ENCODE assay signal across 24 mouse cellular contexts in genomic region chr12:73631148-73631547, GRCm38 (mm10). TPM values are rescaled to one million over a fixed set of nuclear protein-coding genes. Genes with fewer than 3 reads are reported as not detected.
DNase-seq lines count a peak whose midpoint lies in the region; ATAC-seq lines count a peak whose summit lies in the region.
"Had no signal": no experiment of that assay in that cellular context is flagged by ENCODE, and none has a peak within 500 bp of the region (broad histone marks: within the 10 kb centered on the region; RNA-seq: fewer than 3 reads in every experiment).

No protein-coding gene starts in this region.

- no peak overlapping the region for H3K4me2 ChIP-seq in embryonic facial prominence, embryonic 11.5 days (ENCODE audit: low read depth, low read length)
- H3K4me2 ChIP-seq: heart, embryonic 12.5 days; hindbrain, embryonic 14.5 days; liver, embryonic 12.5 days; midbrain, embryonic 12.5 days; neural tube, embryonic 15.5 days; stomach, embryonic 15.5 days had no signal

- H3K9ac ChIP-seq in embryonic facial prominence, embryonic 11.5 days (replicated peaks; ENCODE audit: low read length): no peak overlapping the region
- H3K9ac ChIP-seq: heart, embryonic 12.5 days; hindbrain, embryonic 14.5 days; liver, embryonic 12.5 days; liver, postnatal 0 days; midbrain, embryonic 12.5 days; neural tube, embryonic 15.5 days; stomach, embryonic 15.5 days had no signal

- no peak overlapping the region for H3K4me3 ChIP-seq in embryonic facial prominence, embryonic 11.5 days (ENCODE audit: low read depth, low read length)
- H3K4me3 ChIP-seq in embryonic facial prominence, embryonic 10.5 days: no peak overlapping the region
- H3K4me3 ChIP-seq: heart, adult 2 months; heart, embryonic 12.5 days; liver, embryonic 12.5 days; megakaryocyte, embryonic 14.5 days; midbrain, embryonic 12.5 days; myocyte; neural tube, embryonic 15.5 days; stomach, embryonic 15.5 days had no signal

- no peaks in the 10 kb centered on the region for H3K9me3 ChIP-seq in embryonic facial prominence, embryonic 11.5 days (replicated peaks; ENCODE audit: control insufficient read depth, low read length)
- no peaks in the 10 kb centered on the region for H3K9me3 ChIP-seq in embryonic facial prominence, embryonic 10.5 days
- H3K9me3 ChIP-seq: heart, embryonic 12.5 days; liver, embryonic 12.5 days; megakaryocyte, embryonic 14.5 days; midbrain, embryonic 12.5 days; neural tube, embryonic 15.5 days; stomach, embryonic 15.5 days had no signal

- H3K36me3 ChIP-seq in embryonic facial prominence, embryonic 11.5 days (replicated peaks; ENCODE audit: control insufficient read depth, insufficient read depth, low read depth, low read length): no peaks in the 10 kb centered on the region
- no peaks in the 10 kb centered on the region for H3K36me3 ChIP-seq in embryonic facial prominence, embryonic 10.5 days (replicated peaks)
- H3K36me3 ChIP-seq: heart, embryonic 12.5 days; liver, embryonic 12.5 days; midbrain, embryonic 12.5 days; neural tube, embryonic 15.5 days; stomach, embryonic 15.5 days had no signal

- ATAC-seq in embryonic facial prominence, embryonic 11.5 days (replicated peaks; ENCODE audit: insufficient number of reproducible peaks, low FRiP score, low TSS enrichment, low read depth): no peak
- ATAC-seq: forebrain, embryonic 14.5 days; liver, embryonic 12.5 days; liver, postnatal 0 days had no signal

- H3K27ac ChIP-seq in embryonic facial prominence, embryonic 11.5 days (replicated peaks; ENCODE audit: low read depth, low read length): no peak overlapping the region
- H3K27ac ChIP-seq in embryonic facial prominence, embryonic 10.5 days (replicated peaks): no peak overlapping the region
- H3K27ac ChIP-seq: heart, adult 2 months; hindbrain, embryonic 14.5 days; liver, embryonic 12.5 days; midbrain, embryonic 12.5 days; neural tube, embryonic 15.5 days; stomach, embryonic 15.5 days had no signal

- peak; percentile 8 for DNase-seq in embryonic facial prominence, embryonic 11.5 days (ENCODE audit: low spot score)
- no peak for DNase-seq in embryonic facial prominence, embryonic 10.5 days (ENCODE audit: low spot score)
- peak; percentile 64 for DNase-seq in T-cell, adult 2 months (ENCODE audit: low spot score)
- DNase-seq in induced T-regulatory cell, adult 2 months (ENCODE audit: low read depth): peak; percentile 90
- no peak for DNase-seq in urinary bladder, postnatal 14 days (ENCODE audit: low spot score)
- no peak for DNase-seq in left cerebral cortex, adult 9 months (ENCODE audit: low spot score in 2 of 2)
- DNase-seq in kidney, postnatal 14 days: no peak
- DNase-seq: adrenal gland, postnatal 14 days; cerebellum, adult 11-12 months; cerebellum, adult 9-11 months; gastrocnemius, postnatal 36 days; heart, adult 2 months; kidney, adult 18-20 months; liver, postnatal 0 days; right cerebral cortex, postnatal 25 days had no signal

- WGBS in embryonic facial prominence, embryonic 11.5 days: 58% methylated on average over 11 of the region's 11 CpGs
- WGBS in embryonic facial prominence, embryonic 10.5 days: 59% methylated on average over 11 of the region's 11 CpGs

- no peaks in the 10 kb centered on the region for H3K27me3 ChIP-seq in embryonic facial prominence, embryonic 11.5 days (ENCODE audit: control insufficient read depth, insufficient read depth, low read length)
- no peaks in the 10 kb centered on the region for H3K27me3 ChIP-seq in embryonic facial prominence, embryonic 10.5 days (replicated peaks; ENCODE audit: low read depth, poor library complexity, severe bottlenecking)
- H3K27me3 ChIP-seq: heart, embryonic 12.5 days; liver, embryonic 12.5 days; midbrain, embryonic 12.5 days; neural tube, embryonic 15.5 days; stomach, embryonic 15.5 days had no signal

- H3K4me1 ChIP-seq in embryonic facial prominence, embryonic 11.5 days (ENCODE audit: control insufficient read depth, insufficient read depth, low read length): 0 out of 2 replicates have a peak, but pooled peaks cover 3% of the 10 kb centered on the region
- peaks cover 26% of the 10 kb centered on the region for H3K4me1 ChIP-seq in embryonic facial prominence, embryonic 10.5 days
- H3K4me1 ChIP-seq: neural tube, embryonic 15.5 days; stomach, embryonic 15.5 days had no signal

RNA-seq across cellular contexts. Expression of gene Prkch, which starts 46.6 kb away (rescaled TPM):
- 11.6 TPM in 2 replicates for polyA plus RNA-seq in embryonic facial prominence, embryonic 11.5 days (2014; fragmentation: Nextera tagmentation; extraction: Ambion mirVana)
- 6.7 and 6.9 TPM in 2 replicates for polyA plus RNA-seq in embryonic facial prominence, embryonic 10.5 days (2016; fragmentation: Nextera tagmentation; extraction: Ambion mirVana)

Comparison
In these comparisons a context has a peak if more than half of its experiments do, and no peak if none do; other contexts are left out.
1. DNase-seq: peak in embryonic facial prominence, embryonic 11.5 days (single experiment), T-cell, adult 2 months (single experiment) and induced T-regulatory cell, adult 2 months (single experiment); none in embryonic facial prominence, embryonic 10.5 days (single experiment), urinary bladder, postnatal 14 days (single experiment), left cerebral cortex, adult 9 months (0 of 2) and kidney, postnatal 14 days (single experiment).